Mouse (Mus musculus) G1E-ER4 (cell line): ENCODE data around the gene Dyrk1a. TPM values are rescaled to one million over a fixed set of nuclear protein-coding genes. Genes with fewer than 3 reads are reported as not detected.

Source experiments
- GATA1 ChIP-seq: IDR thresholded peaks from one replicate; pipeline ENCODE4 v1.8.0; 2012; ENCODE audit warnings: low read length, inconsistent platforms
- polyA plus RNA-seq: library from polyadenylated mRNA; stranded (reverse); fragments of >175 nt; gene quantifications from 2 replicates; pipeline ENCODE4 v1.2.3, GENCODE M21; 2012

Dyrk1a gene
- polyA plus RNA-seq: 12.5 and 15.0 TPM in 2 replicates

DNA sequence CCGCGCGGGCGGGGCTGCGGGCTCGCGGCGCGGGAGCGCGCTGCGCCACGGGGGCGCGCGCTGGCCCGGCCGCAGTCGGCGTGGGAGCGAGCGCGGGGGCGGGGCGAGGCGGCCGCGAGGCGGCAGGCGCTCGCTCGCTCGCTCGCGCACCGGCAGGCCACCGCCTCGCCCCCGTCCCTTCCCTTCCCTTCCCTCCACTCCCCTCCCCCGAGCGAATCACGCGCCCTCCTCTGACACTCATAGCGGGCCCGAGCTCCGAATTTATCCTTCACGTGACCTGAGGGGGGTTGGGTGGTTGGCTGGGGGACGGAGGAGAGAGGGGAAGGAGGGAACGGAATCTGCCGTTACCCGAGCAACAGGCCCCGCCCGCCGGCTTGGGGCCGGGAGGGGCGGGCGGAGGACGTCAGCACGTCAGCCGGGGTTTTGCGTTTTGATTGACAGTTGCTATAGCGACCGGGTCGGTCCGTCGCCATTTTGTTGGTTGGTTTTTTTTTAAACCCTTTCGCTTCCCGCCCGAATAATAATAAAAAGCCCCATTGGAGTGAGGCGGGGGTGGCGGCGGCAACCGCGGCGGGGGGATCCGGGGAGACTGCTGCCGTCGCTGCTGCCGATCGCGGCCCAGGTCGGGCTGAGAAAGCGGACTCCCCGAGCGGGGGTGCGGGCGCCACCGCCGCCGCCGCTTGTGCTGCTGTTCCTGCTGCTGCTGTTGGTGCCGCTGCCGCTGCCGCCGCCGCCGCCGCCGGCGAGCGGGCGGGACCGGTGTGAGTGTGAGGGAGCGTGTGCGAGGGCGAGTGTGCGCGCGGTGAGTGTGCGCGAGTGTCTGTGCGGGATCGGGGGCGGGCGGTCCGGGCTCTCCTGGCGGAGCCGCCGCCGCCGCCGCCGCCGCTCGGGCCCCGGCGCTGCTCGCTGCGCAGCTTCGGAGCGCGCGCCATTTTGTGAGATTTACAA lies at the start of gene Dyrk1a:
Gene Dyrk1a (plus strand): TSS at position 782 of the 948 bp plus-strand sequence.
- no peak for TF ChIP-seq GATA1

DNA sequence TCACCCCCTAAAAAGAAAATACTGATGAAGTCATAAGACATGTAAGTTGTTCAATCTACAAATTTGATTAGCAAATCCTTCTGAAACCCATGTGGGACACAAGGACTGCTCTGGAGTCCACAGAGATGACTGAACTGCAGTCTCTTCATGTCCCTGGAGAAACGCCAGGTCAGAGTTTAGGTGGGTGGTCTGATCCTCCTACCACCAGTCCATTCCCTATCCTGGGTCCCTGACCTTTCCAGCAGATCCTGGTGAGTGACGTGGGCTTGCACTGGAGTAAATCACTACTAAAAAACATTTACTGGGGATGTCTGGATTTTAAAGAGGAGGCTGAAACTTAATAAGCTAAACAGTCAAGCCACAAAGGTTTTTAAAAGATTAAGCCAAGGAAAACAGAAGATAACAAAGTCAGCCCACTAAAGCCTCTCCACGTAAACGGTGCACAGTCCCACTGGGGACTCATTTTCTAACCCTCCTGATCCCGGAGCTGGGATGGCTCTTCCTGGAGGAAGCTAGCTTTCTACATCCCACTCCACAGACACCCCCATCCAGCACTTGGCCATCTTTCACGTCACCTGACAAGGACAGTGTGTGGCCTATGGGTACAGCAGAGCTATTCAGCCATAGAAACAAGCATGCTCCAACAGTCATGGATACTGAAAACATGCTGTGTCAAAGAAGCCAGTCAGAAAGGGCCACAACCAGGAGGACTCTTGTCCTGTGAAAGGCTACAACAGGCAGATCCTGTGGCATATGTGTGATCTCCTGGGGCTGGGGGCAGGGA lies 46.0 kb upstream of the Dyrk1a start:
- no peak for TF ChIP-seq GATA1

DNA sequence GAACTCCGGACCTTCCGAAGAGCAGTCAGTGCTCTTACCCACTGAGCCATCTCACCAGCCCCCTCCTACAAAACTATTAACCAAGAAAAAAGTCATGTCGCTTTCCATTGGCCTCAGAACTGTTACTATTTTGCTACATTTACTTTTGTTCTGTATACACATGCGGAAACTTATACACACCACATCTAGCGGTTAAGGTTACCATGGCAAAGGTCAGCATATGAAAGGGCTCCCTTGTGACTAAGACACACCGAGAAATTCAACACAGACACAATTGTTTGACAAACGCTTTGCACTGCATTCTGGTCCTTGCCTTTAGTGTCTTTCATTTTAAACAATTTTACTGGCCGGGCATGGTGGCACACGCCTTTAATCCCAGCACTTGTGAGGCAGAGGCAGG lies 45.1 kb upstream of the Dyrk1a start:
- no peak for TF ChIP-seq GATA1

DNA sequence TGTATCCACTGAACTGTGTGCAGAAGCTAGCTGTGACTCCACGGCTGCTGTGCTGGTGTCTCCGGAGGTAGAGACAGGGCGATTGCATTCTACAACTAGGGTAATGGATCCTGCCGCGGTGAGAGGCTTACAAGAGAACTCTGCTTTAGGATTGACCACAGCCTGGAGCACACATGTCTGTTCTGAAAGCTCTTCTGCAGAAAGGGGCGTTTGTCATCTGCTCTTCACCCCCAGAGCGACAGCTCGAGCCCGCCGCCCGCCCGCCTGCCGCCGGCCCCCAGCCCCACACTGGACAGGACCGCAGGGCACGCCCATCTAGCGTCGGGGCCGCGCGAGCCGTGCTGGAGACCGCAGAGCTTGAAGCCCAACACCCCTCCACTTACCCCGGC lies 43.9 kb upstream of the Dyrk1a start:
- no peak for TF ChIP-seq GATA1

DNA sequence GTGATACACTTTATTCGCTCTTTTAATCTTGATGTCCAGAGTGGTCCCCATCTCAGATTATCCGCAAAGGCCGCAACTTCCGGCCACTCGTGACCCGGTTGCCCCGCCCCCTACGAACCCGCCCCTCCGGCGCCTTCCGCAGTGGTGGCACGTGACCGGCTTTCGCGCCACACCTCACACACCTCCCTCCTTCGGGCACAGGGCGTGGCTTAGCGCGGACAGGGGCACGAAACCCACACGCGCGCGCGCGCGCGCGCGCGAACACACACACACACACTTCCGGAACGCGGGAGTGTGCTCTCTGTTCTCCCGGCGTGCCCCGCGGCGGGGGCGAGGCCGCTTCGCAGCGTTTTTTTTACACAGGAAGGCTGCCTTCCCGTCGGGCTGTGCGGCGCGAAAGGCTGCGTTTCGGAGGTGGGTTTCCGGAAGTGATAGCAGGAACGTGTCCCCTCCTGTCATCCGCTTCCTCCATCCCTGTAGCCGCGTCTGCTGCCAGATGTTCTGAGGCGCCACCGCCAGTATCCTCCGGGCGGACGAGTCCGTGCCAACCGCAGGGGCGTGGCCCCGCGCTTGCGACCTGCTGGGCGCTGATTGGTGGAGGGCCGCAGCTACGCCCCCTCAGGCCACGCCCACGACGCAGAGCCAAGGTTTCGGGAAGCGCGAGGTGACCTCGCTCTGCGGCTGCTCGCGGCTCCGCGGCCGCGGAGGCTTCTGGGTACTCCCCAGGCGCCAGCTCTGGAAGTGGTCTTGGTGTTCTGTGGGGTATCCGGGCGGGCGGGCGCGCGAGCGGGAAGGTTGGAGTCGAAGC lies 43.3 kb upstream of the Dyrk1a start, which contains the start of gene Vps26c:
Gene Vps26c (minus strand): TSS at position 487 of the 808 bp plus-strand sequence.
- TF ChIP-seq GATA1: no peak

DNA sequence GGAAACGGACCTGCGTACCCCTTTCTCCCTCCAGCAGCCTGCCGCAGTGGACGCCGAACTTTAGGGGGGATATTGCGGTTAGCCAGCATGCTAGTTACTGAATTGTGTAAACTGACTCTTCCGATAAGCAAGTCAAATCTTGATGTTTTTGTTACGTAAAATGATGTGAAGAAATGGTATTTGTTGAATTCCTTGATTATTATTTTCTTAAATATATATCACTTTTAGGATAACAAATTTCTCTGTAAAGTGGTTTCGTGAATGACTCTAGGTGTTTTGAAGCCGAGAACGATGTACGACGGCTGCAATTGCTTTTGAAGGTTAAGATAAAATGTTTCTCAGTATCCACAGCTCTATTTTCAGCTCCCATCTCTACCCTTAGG lies 42.7 kb upstream of the Dyrk1a start:
- TF ChIP-seq GATA1: no peak

DNA sequence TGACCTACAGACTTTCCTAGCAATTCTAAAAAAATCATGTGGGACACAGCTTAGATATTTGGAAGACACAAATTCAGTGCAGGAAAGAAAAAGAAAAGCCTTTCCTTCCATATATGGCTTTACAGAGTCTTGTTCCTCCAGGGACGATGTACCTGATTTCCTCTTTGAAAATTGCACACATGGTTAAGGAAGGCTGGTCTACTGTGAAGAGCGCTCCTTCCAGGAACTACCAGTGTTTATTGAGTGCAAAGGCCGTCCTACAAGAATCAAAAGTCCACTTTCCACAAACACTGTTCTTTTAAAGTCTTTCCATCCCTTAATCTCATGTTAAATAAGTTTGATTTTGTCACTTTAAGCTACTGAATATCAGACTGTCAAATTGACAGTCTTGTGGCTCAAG lies 42.3 kb upstream of the Dyrk1a start:
- no peak for TF ChIP-seq GATA1

DNA sequence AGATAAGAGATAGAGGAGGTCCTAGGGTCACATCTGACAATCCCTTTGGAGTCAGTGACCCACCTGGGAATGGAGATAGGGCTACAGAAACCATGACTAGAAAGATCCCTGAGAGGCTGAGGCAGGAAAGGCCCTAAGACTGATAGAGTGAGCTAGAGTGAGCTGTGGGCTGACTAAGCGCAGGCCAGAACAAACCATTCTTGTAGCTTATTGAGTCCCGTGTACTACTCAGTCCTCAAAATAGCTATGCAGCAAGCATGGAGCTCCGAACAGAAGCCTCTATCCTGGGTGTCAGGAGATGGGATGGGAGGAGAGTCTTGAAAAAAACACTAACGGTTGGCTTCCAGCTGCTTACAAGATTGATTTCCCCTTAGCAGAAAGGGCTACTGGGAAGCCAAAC lies 38.5 kb upstream of the Dyrk1a start:
- no peak for TF ChIP-seq GATA1

DNA sequence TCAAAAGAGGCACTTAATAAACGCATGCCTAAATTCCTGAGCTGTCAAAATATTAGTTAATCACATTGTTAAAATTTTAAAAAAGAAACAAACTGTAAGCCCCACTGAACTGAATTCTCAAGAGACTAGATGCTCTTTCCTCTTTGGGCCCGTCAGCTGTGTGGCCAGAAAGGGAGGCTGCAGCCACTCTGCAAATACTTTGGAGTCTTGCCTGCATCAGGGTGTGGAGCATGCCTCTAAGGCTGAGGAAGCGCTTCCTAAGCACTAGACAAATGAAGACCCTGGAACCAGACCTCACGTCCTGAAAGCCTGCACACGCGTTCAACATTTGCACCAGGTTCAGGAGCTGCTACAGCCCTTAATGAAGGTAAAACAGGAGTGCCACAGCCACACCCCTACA lies 36.1 kb upstream of the Dyrk1a start:
- no peak for TF ChIP-seq GATA1

DNA sequence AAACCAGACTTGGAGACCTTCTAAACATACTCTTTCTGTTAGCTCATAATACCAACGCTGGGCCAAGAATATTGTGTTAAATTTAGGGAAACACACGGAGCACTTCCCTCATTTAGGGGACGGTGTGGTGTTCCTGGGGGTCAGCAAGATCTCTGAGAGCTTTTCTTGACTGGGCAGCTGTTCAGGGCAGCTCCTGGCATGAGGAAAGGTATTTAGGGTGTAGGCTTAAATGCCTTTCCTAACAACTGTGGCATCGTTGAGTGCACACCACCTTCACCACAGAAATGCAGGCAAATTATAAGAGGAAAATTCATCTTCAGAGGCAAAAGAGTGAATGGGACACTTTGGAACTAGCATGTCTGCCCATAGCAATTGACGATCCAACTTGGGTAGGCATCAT lies 34.1 kb upstream of the Dyrk1a start:
- TF ChIP-seq GATA1: no peak

DNA sequence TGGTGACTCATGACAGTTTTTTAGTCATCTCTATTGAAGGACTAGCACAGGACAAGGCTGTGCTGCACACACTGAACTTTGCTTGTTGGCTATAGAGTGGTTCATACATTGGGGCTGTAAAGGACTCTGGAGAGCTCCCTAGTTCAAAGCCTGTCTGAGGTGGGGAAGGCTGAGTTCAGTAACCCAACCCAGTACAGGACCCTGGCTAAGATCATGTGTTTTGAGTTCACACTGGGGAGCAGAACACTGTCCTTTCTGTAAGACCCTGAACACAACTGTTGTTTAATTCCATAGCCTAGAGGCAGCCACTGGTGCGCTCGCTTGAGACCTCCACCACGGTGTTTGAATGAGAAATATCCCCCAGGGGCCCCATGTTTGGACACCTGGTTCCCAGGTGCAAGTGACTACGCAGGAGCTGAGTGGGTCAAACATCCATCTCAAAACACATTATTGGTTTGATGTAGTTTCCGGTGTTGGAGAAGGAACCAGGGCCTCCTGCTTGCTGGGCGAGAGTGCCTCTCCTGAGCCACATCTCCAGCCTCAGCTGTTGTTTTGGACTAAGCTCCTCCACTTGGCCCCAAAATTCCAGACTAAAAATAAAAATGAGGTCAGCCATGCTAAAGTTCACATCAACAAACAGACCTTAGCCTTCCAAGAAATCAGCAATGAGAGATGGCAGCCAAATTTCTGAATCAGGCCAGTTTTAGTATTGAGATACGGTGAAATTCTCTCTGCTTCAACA lies 33.2 kb upstream of the Dyrk1a start:
- no peak for TF ChIP-seq GATA1

DNA sequence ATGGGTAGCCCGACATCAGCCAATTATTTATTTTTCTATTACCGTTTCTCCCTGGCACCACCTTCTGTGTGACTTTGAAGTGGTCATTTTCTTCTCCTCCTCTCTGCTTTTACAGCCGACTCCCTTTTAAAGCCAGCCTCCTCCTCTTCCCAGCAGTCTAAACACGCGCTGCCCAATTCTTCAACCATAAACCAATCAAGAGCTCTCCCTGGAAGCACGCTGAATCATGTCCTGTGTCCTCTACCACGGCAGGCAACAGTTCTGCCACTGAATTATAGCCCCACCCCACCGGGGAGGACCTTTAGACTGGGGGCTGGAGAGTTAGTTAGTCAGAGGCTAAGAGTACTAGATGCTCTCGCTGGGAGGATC lies 32.7 kb upstream of the Dyrk1a start:
- no peak for TF ChIP-seq GATA1

DNA sequence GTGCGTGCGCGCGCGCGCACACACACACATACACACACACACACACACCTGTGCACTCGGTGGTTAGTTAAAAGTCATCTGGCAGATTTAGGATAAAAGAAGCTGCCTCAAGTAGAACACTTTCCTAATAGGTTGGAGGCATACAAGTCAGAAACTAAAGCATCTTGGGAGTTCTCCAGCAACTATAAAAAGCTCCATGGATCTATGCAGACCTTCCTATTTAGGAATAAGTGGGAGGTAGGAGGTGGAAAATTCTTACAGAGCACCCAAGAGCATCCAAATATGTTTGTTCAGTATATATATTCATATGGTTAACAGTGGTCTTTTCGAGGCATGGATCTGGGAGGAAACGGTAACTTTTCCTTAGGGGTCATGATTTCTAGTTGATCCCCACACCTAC lies 29.7 kb upstream of the Dyrk1a start:
- TF ChIP-seq GATA1: no peak

DNA sequence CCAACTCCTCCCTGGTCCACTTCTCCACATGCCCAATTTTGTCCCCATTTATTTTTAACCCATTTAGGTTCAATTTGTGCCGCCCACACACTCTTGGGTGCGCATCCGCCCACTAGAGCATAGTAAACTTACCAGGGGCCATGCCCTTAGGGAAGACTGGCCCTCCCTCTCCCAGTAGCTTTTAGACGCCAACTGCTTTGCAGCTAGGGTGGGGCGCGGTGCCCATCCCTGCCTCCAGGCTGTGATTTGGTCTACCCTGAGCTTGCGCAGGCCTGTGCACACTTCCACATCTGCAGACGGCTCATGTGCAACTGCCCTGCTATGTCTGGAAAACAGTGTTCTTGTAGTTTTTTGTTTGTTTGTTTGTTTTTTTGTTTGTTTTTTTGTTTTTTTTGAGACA lies 26.9 kb upstream of the Dyrk1a start:
- no peak for TF ChIP-seq GATA1

DNA sequence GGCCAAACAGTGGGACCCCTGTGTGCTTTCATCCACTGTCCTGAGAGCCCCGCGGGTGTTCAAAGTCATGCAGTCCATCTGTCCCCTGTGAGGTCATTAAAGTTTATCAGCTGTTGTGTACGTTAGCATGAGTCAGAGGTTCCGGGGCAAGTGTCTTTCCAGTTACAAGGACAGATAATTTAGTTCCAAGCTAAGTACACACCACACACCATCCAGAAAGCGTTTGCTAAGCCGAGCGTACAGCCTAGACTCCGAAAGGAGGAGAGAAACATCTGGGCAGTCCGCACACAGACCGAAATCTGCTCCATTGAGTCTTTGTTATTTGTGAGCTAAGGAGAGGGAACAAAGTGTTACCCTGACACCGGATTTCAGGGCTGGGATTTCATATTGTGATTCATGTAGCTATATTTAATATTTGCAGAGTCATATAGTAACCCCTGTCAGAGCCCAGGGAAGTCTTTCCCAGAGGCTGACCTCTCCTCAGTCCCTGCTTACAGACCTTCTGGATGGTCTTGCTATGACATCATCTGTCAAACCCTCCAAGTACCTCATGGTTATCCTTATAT lies 25.2 kb upstream of the Dyrk1a start:
- TF ChIP-seq GATA1: no peak
